Mouse (Mus musculus): ENCODE measurements at regions not wholly inside any gene's neighbourhood (a gene's known extent, or its start where the extent isn't known, plus 50 kb on each side); places are given as distances from the start of the nearest gene placed in this dataset.

- no peak for DNase-seq (ENCODE audit: low spot score in 2 of 2)
Measured at GRCm38 (mm10) chr9:58421702-58422392, 51.6 kb upstream of the Tbc1d21 start.

GRCm38 (mm10) chr9:58428795-58429194 lies 58.5 kb upstream of the Tbc1d21 start:
- no peak for DNase-seq (ENCODE audit: low spot score in 2 of 2)

GRCm38 (mm10) chr9:58430772-58431171 lies 57.6 kb upstream of the Insyn1 start:
- no peak for DNase-seq (ENCODE audit: low spot score in 2 of 2)

GRCm38 (mm10) chr9:58432793-58433370 lies 55.5 kb upstream of the Insyn1 start:
- DNase-seq (ENCODE audit: low spot score in 2 of 2), result no peak

GRCm38 (mm10) chr9:58436246-58437091 lies 51.9 kb upstream of the Insyn1 start:
- DNase-seq (ENCODE audit: low spot score in 2 of 2), result peak in 1 of 2 experiments; percentile 34

GRCm38 (mm10) chr9:58437541-58437940 lies 50.9 kb upstream of the Insyn1 start:
- no peak for DNase-seq (ENCODE audit: low spot score in 2 of 2)

- no peak for DNase-seq (ENCODE audit: low spot score in 2 of 2)
Measured at GRCm38 (mm10) chr9:58438071-58438858, 50.1 kb upstream of the Insyn1 start.
